Mouse (Mus musculus): ENCODE data around the gene Tldc1. TPM values are rescaled to one million over a fixed set of nuclear protein-coding genes. Genes with fewer than 3 reads are reported as not detected.

Tldc1 gene
- polyA plus RNA-seq, 1 experiment from 2014 or later = 10.3 TPM

DNA sequence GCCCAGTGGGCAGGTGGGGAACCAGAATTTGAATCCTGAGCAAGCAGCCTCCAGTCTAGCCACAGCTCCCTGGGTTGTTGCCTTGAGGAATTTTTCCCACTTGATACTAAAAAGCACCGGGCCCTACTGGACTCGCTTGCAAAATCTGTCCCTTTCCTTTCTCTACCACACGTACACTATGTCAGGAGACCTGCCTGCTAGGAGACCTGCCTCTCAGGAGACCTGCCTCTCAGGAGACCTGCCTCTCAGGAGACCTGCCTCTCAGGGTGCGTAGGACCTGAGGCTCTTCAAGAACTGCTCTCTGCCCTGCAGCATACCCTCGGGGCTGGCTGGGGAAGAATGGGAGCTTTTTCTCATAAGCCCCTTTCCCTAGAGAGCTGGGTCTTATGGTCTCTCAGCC lies 64.8 kb downstream of the Tldc1 start:
- Histone ChIP-seq H3K4me1 (ENCODE audit: control insufficient read depth, insufficient read depth, low read length) (no peaks in the 10 kb centered on the region; the same call in 1 of the 2 replicates), H3K9me3 (ENCODE audit: control insufficient read depth, low read length) (no peaks in the 10 kb centered on the region), H3K4me2 (ENCODE audit: low read depth) (no peak overlapping the region), H3K9ac (ENCODE audit: low read length) (no peak overlapping the region), H3K36me3 (ENCODE audit: control insufficient read depth, insufficient read depth, low read length) (no peaks in the 10 kb centered on the region), H3K4me3 (ENCODE audit: low read depth, low read length) (no peak overlapping the region), H3K27me3 (ENCODE audit: control insufficient read depth, insufficient read depth, low read length) (no peaks in the 10 kb centered on the region), H3K27ac (ENCODE audit: low read depth, low read length) (no peak overlapping the region)
- ATAC-seq (ENCODE audit: insufficient read depth, low FRiP score, low TSS enrichment) (no peak), DNase-seq (ENCODE audit: low spot score) (no peak)
- WGBS = 88% methylated on average over 5 of the region's 5 CpGs

DNA sequence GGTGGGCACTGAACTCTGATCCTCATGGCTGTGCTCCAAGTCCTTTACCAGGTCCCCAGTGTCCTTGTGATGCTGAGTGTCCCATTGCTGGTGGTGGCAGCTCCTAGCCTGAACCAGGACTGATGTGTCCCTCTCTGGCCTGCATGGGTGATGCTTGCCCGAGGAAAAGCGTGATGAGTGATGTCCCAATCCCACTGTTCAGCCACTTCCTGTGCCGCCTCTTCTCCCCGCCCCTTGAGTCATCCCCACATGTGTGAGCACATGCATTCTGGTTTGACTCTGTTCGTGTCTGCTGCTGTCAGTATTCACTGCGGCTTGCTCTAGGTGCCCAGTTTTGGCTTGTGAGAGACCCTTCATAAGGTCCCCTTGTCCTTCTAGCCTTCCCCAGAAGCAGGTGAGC lies 66.0 kb downstream of the Tldc1 start:
- no peaks in the 10 kb centered on the region for H3K27me3 ChIP-seq (ENCODE audit: control insufficient read depth, insufficient read depth, low read length)
- H3K4me2 ChIP-seq (ENCODE audit: low read depth) = no peak overlapping the region
- H3K4me1 ChIP-seq (ENCODE audit: control insufficient read depth, insufficient read depth, low read length) = no peaks in the 10 kb centered on the region; the same call in 1 of the 2 replicates
- H3K27ac ChIP-seq (ENCODE audit: low read depth, low read length) = no peak overlapping the region
- H3K4me3 ChIP-seq (ENCODE audit: low read depth, low read length) = no peak overlapping the region
- 74% methylated on average over 6 of the region's 6 CpGs for WGBS
- H3K9me3 ChIP-seq (ENCODE audit: control insufficient read depth, low read length) = no peaks in the 10 kb centered on the region
- no peak for ATAC-seq (ENCODE audit: insufficient read depth, low FRiP score, low TSS enrichment)
- no peaks in the 10 kb centered on the region for H3K36me3 ChIP-seq (ENCODE audit: control insufficient read depth, insufficient read depth, low read length)
- H3K9ac ChIP-seq (ENCODE audit: low read length) = no peak overlapping the region
- DNase-seq (ENCODE audit: low spot score) = no peak

Other genes with a start within 250 kb of the Tldc1 start
- 97.5 and 105 TPM in 2 replicates for gene Mbtps1, start 219.7 kb downstream of the Tldc1 start, polyA plus RNA-seq (2014; fragmentation: Nextera tagmentation; extraction: Ambion mirVana)
- gene Hsdl1, start 203.2 kb downstream of the Tldc1 start, polyA plus RNA-seq (2014; fragmentation: Nextera tagmentation; extraction: Ambion mirVana) = 74.4 and 87.6 TPM in 2 replicates
- not detected in 2 replicates for gene Dnaaf1, start 203.2 kb downstream of the Tldc1 start, polyA plus RNA-seq (2014; fragmentation: Nextera tagmentation; extraction: Ambion mirVana)
- 11.7 and 14.1 TPM in 2 replicates for gene Taf1c, start 173.2 kb downstream of the Tldc1 start, polyA plus RNA-seq (2014; fragmentation: Nextera tagmentation; extraction: Ambion mirVana)
- gene Adad2, start 165.7 kb downstream of the Tldc1 start, polyA plus RNA-seq (2014; fragmentation: Nextera tagmentation; extraction: Ambion mirVana) = 0.12 TPM in 1 of 2 replicates, not detected in the other
- 0.32 and 0.42 TPM in 2 replicates for gene Kcng4, start 142.7 kb downstream of the Tldc1 start, polyA plus RNA-seq (2014; fragmentation: Nextera tagmentation; extraction: Ambion mirVana)
- gene Wfdc1, start 112.1 kb downstream of the Tldc1 start, polyA plus RNA-seq (2014; fragmentation: Nextera tagmentation; extraction: Ambion mirVana) = 1.7 and 1.9 TPM in 2 replicates
- 0.61 and 1.0 TPM in 2 replicates for gene Atp2c2, start 78.4 kb downstream of the Tldc1 start, polyA plus RNA-seq (2014; fragmentation: Nextera tagmentation; extraction: Ambion mirVana)
- gene Cotl1, start 62.1 kb upstream of the Tldc1 start, polyA plus RNA-seq (2014; fragmentation: Nextera tagmentation; extraction: Ambion mirVana) = 574 and 631 TPM in 2 replicates
- gene Klhl36, start 83.8 kb upstream of the Tldc1 start, polyA plus RNA-seq (2014; fragmentation: Nextera tagmentation; extraction: Ambion mirVana) = 7.8 and 8.9 TPM in 2 replicates
- 154 and 181 TPM in 2 replicates for gene Usp10, start 131.9 kb upstream of the Tldc1 start, polyA plus RNA-seq (2014; fragmentation: Nextera tagmentation; extraction: Ambion mirVana)
- not detected in 2 replicates for gene Gm20388, start 132.4 kb upstream of the Tldc1 start, polyA plus RNA-seq (2014; fragmentation: Nextera tagmentation; extraction: Ambion mirVana)
- 4.4 and 4.6 TPM in 2 replicates for gene Crispld2, start 214.0 kb upstream of the Tldc1 start, polyA plus RNA-seq (2014; fragmentation: Nextera tagmentation; extraction: Ambion mirVana)